Mouse (Mus musculus) CH12.LX (cell line): Measurements from ENCODE around the gene Tbc1d2b.

Experiments used
- CTCF ChIP-seq, 2 experiments: IDR thresholded peaks in 1 of 2; conservative IDR thresholded peaks in 1 of 2; 2 replicates each; pipeline ENCODE4 v1.5.1; 2011 to 2012; ENCODE audit warnings: low read depth in 2 of 2, low read length in 2 of 2, improper control_type of control experiment in 1 of 2, inconsistent platforms in 1 of 2, mild to moderate bottlenecking in 1 of 2, moderate library complexity in 1 of 2
- E2F4 ChIP-seq: IDR thresholded peaks from 2 replicates; pipeline ENCODE4 v1.6.1; 2011; ENCODE audit warnings: low read depth, low read length, improper control_type of control experiment; ENCODE audit not compliant: insufficient replicate concordance
- EP300 ChIP-seq: IDR thresholded peaks from 2 replicates; pipeline ENCODE4 v1.6.1; 2011; ENCODE audit warnings: low read length, improper control_type of control experiment
- HCFC1 ChIP-seq: IDR thresholded peaks from 2 replicates; pipeline ENCODE4 v1.6.1; 2012; ENCODE audit warnings: low read depth, mild to moderate bottlenecking, inconsistent platforms, low read length, improper control_type of control experiment
- TBP ChIP-seq: conservative IDR thresholded peaks from 2 replicates; pipeline ENCODE4 v1.6.1; 2011; ENCODE audit warnings: low read depth, low read length, improper control_type of control experiment
- USF1 ChIP-seq: IDR thresholded peaks from 2 replicates; pipeline ENCODE4 v1.6.1; 2014; ENCODE audit warnings: low read depth, mild to moderate bottlenecking, inconsistent platforms, low read length, improper control_type of control experiment

GRCm38 (mm10) chr9:90182636-90183421 is 87.8 kb downstream of the Tbc1d2b start:
- TF ChIP-seq EP300 (no peak), HCFC1 (no peak), USF1 (no peak), CTCF (conservative IDR thresholded peaks at IDR 0.05 in 1 of 2, IDR thresholded peaks at IDR 0.05 in 1 of 2; ENCODE audit: low read depth in 2 of 2, low read length in 2 of 2) (no peak), E2F4 (no peak), TBP (no peak)
